Mouse (Mus musculus) spleen, adult 2 months (tissue): Measurements from ENCODE around the gene Tbc1d1. TPM values are rescaled to one million over a fixed set of nuclear protein-coding genes. Genes with fewer than 3 reads are reported as not detected.
A peak's percentile ranks its signal among the peaks of the same experiment; 100 is the strongest.

ENCODE experiments used
- DNase-seq, 2 experiments: peaks; one replicate each; pipeline versions ENCODE4 v3.0.0 to v3.0.0-alpha.2; 2012 to 2021; ENCODE audit warnings: low spot score in 2 of 2, low read depth in 1 of 2
- H3K27ac ChIP-seq: fragments of 200-500 bp; 2 replicates; pipeline ENCODE4 v1.5.1; 2012; ENCODE audit warnings: low read length, inconsistent platforms; ENCODE audit not compliant: insufficient read depth
- H3K27me3 ChIP-seq: fragments of 200-500 bp; 2 replicates; pipeline ENCODE4 v1.6.1; 2012; ENCODE audit warnings: mild to moderate bottlenecking, moderate library complexity, low read length, inconsistent platforms; ENCODE audit not compliant: control insufficient read depth, insufficient read depth
- H3K36me3 ChIP-seq: fragments of 200-500 bp; 2 replicates; pipeline ENCODE4 v1.6.1; 2012; ENCODE audit warnings: mild to moderate bottlenecking, low read length, inconsistent platforms; ENCODE audit not compliant: control insufficient read depth, insufficient read depth
- H3K4me1 ChIP-seq: fragments of 200-500 bp; 2 replicates; pipeline ENCODE4 v1.6.1; 2011; ENCODE audit warnings: inconsistent platforms; ENCODE audit not compliant: control insufficient read depth, insufficient read depth, insufficient read length
- H3K4me3 ChIP-seq: fragments of 200-500 bp; 2 replicates; pipeline ENCODE4 v1.5.1; 2011; ENCODE audit warnings: mild to moderate bottlenecking, inconsistent platforms; ENCODE audit not compliant: insufficient read depth, insufficient read length; ENCODE audit errors: extremely low read depth
- CTCF ChIP-seq: fragments of 200-500 bp; IDR thresholded peaks from 2 replicates; pipeline ENCODE4 v1.5.1; 2011; ENCODE audit warnings: mild to moderate bottlenecking, inconsistent platforms; ENCODE audit not compliant: insufficient read depth, insufficient read length, insufficient replicate concordance; ENCODE audit errors: extremely low read depth
- POLR2A ChIP-seq: fragments of 200-500 bp; IDR thresholded peaks from 2 replicates; pipeline ENCODE4 v1.6.1; 2011; ENCODE audit warnings: low read depth, low read length, inconsistent platforms
- WGBS: fragments of 180-500 bp; shearing (Covaris S2); methylation state at CpG from one replicate; pipeline ENCODE4 v1.1.7; 2018; 5-methylcytosine and 5-hydroxymethylcytosine counted together
- polyA plus RNA-seq: library from polyadenylated mRNA; depleted of rRNA; stranded (reverse); fragments of >200 nt; gene quantifications from 2 replicates; pipeline ENCODE4 v1.2.3, GENCODE M21; 2012

The Tbc1d1 gene
- polyA plus RNA-seq, 1 experiment: 16.8 TPM

DNA sequence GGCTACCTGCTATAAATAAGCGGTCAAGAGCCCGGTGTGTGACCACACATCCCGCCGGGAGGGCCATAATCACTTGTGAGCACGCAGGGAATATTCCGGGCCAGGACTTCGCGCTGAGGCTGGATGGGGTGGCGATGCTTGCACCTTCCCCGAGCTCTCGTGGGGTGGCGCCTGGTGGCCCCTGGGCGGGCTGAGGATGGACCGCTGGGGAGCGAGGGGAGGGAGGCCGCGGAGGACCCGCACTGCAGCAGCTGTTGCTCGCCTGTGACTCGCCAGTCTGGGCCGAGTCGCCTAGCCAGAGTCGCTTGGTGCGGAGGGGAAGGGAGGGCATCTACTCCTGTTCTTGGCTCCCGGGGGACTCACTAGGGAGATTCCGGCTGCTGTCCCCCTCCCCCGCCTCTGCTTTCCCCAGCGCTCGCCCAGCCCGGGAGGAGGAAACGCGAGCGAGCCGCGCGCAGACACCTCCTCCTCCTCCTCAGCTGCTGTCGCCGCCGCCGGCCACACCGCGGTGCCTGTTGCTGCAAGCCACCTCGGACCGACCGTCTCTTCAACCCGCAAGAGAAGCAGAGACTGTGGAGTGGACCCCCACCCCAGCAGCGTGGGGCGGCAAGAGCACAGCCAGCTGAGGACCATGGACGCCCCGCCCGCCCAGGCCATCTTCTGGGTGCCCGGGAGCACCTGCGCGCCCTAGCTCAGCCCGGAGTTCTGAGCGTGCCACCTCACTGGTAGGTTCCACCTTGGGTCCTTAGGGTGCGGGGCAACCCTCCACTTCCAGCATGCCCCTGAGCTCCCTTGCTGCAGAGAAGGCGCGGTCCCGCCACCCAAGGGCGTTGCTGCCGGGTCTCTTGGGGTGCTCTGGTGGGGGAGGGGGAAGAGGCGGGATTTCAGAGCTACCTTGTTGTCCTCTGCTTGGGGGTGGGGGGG lies 3.9 kb downstream of the Tbc1d1 start:
- no peak for TF ChIP-seq CTCF
- TF ChIP-seq POLR2A: peak; percentile 27; the same call in 1 of the 2 replicates
- peak overlapping the region; percentile 91 for H3K27ac ChIP-seq
- peaks cover 22% of the 10 kb centered on the region for H3K4me1 ChIP-seq
- peak; percentile 37 to 82 for DNase-seq
- H3K36me3 ChIP-seq: no peaks in the 10 kb centered on the region
- H3K4me3 ChIP-seq: peak overlapping the region; percentile 93
- H3K27me3 ChIP-seq: no peaks in the 10 kb centered on the region
- under 1% methylated on average over 63 of the region's 63 CpGs for WGBS

DNA sequence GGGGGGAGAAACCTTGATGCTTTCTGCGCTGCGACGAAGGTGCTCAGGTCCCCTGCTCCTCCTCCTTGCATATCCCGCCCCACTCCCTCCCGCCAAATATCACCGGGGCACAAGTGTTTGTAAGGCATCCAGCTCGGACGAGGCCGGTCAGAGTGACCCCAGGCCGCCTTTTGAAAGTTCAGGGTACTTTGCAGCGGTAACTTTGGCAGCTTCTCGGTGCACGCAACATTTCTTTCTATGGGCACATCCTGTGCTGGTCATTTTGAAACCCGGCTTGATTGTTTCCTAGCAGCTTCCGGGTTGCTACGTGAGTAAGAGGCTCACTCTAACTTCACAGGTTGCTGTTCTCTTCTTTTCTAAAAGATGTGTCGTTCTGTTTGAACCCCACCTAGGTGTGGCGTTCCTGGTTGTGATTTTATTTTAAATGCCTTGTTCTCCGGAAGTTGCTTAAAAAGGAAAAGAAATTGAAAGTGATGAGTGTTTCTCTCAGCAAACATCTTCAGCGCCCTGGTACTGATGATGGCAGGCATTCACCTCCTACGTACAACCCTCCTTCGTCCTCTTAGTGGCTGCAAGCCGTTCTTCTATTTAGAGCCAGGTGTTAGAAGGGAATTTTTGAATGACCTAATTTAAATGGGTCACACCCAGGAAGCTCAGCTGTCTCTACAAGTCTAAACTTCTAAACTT lies 4.7 kb downstream of the Tbc1d1 start:
- DNase-seq: peak; percentile 45 to 61
- no peak; the same call in 1 of the 2 replicates for TF ChIP-seq POLR2A
- TF ChIP-seq CTCF: no peak
- 0 out of 2 replicates have a peak, but pooled peaks cover 2% of the 10 kb centered on the region for H3K36me3 ChIP-seq
- H3K4me1 ChIP-seq: peaks cover 25% of the 10 kb centered on the region
- H3K27ac ChIP-seq: peak overlapping the region; percentile 90
- H3K27me3 ChIP-seq: no peaks in the 10 kb centered on the region
- peak overlapping the region; percentile 93 for H3K4me3 ChIP-seq
- WGBS: under 1% methylated on average over 23 of the region's 23 CpGs

DNA sequence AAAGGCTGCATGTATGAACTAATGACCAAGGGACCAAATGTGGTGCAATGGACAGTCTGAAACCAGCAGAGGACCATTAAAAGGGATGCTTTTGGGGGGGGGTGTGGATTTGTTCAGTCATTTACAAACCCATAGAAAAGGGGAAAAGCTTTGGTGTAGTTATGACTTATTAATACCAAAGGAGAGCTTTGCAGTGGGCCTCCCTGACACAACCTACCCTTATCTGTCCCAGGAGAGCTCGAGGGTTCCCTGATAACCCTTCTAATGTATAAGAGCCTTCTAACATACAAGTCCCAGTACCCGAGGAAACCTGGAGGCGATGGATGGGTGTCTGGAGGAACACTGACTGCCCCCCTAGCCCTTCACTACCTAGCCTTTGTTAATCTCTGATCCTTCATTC lies 5.8 kb downstream of the Tbc1d1 start:
- no peak for DNase-seq
- Histone ChIP-seq H3K27ac (no peak overlapping the region), H3K4me3 (no peak overlapping the region), H3K4me1 (peaks cover 18% of the 10 kb centered on the region), H3K36me3 (0 out of 2 replicates have a peak, but pooled peaks cover 3% of the 10 kb centered on the region), H3K27me3 (no peaks in the 10 kb centered on the region)
- no peak for TF ChIP-seq CTCF
- no peak for TF ChIP-seq POLR2A
- WGBS: 81% methylated on average over 3 of the region's 3 CpGs

DNA sequence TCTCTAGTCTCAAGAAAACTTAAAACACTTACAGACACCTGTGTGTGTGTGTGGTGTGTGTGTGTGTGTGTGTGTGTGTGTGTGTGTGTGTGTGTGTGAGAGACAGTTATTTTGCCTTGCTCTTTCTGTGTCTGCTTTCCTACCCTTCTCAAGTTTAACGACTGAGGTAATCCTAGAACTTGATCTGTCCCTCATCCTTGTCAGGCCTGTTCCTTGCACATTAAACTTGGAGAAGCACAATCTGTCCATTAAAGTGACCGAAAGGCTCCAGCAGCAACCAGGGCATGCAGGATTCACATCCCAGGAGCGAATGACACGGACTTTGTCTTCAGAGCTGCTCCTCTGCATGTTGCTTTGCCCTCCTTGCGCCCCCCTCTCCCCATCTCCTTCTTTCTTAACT lies 6.5 kb downstream of the Tbc1d1 start:
- WGBS: 93% methylated on average over 5 of the region's 5 CpGs
- Histone ChIP-seq H3K4me3 (no peak overlapping the region), H3K4me1 (peaks cover 18% of the 10 kb centered on the region), H3K36me3 (peaks cover 5% of the 10 kb centered on the region; the same call in 1 of the 2 replicates), H3K27me3 (no peaks in the 10 kb centered on the region), H3K27ac (no peak overlapping the region)
- TF ChIP-seq POLR2A (no peak), CTCF (no peak)
- DNase-seq: no peak

DNA sequence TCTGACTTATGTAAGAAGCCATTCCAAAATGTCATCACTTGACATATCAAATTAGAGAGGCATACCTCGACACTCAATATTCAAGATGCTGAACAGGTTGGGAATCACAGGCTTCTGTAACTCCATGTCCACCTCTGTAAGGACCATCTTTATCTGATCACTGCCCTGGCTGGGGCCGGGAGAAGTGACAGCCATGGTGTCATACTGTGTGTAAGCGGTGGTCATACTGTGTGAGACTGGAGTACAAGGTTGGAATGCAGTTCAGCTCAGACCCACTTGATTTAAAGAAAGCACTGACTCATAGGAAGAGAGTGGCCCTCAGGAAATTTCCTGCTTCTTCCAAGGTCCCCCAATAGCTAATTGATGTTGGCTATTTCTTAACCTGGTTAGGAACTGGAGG lies 8.3 kb downstream of the Tbc1d1 start:
- peaks cover 3% of the 10 kb centered on the region; the same call in 1 of the 2 replicates for H3K4me1 ChIP-seq
- no peaks in the 10 kb centered on the region for H3K27me3 ChIP-seq
- no peak overlapping the region for H3K27ac ChIP-seq
- 91% methylated on average over 3 of the region's 3 CpGs for WGBS
- TF ChIP-seq CTCF: no peak
- no peak for TF ChIP-seq POLR2A
- DNase-seq: no peak
- peaks cover 5% of the 10 kb centered on the region for H3K36me3 ChIP-seq
- H3K4me3 ChIP-seq: no peak overlapping the region

DNA sequence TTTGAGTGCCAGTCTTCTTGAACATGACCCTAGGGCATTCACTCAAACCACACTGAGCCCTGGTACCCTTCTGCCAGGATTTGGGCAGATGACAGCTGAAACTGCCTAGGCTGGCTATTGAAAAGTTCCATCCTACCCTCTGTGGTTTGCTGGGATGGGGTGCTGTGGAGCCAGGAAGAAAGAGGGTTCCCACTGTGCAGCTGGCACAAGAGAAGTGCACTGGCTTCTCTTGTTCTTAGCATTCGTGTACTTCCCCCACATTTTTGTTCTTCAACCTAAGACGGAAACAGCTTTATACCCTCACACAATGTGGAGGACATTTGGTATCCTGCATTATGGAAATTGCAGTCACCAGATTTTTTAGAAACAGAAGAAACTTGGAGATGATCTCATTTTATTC lies 9.7 kb downstream of the Tbc1d1 start:
- H3K36me3 ChIP-seq: peaks cover 5% of the 10 kb centered on the region
- WGBS: 80% methylated on average over 2 of the region's 2 CpGs
- H3K27me3 ChIP-seq: no peaks in the 10 kb centered on the region
- TF ChIP-seq CTCF (no peak), POLR2A (no peak)
- no peak overlapping the region for H3K4me3 ChIP-seq
- peaks cover 3% of the 10 kb centered on the region; the same call in 1 of the 2 replicates for H3K4me1 ChIP-seq
- 0 out of 2 replicates have a peak overlapping the region, but pooled peaks have one; percentile 6 for H3K27ac ChIP-seq
- DNase-seq: no peak
